Mouse (Mus musculus) brain, embryonic 14.5 days (tissue): Measurements from ENCODE around the gene Usp37.

ENCODE experiments used
- CTCF ChIP-seq: fragments of 200-500 bp; IDR thresholded peaks from 2 replicates; pipeline ENCODE4 v1.5.1; 2012; ENCODE audit warnings: inconsistent platforms, mild to moderate bottlenecking, moderate library complexity, borderline replicate concordance; ENCODE audit not compliant: insufficient read depth, insufficient read length; ENCODE audit errors: extremely low read depth
- POLR2A ChIP-seq: fragments of 200-500 bp; IDR thresholded peaks from 2 replicates; pipeline ENCODE4 v1.6.1; 2012; ENCODE audit warnings: mild to moderate bottlenecking, inconsistent platforms, borderline replicate concordance; ENCODE audit not compliant: poor library complexity, insufficient read depth, insufficient read length, severe bottlenecking; ENCODE audit errors: extremely low read depth

- TF ChIP-seq POLR2A (no peak), CTCF (no peak)
These were observed 150.4 kb downstream of the Usp37 start for GRCm38 (mm10) chr1:74393697-74394096.
